Mouse (Mus musculus): ENCODE results near the gene Tmem234. TPM values are rescaled to one million over a fixed set of nuclear protein-coding genes. Genes with fewer than 3 reads are reported as not detected.
A peak's percentile ranks its signal among the peaks of the same experiment; 100 is the strongest.

Tmem234 gene
- polyA plus RNA-seq, 1 experiment from 2014 or later, result 186 TPM

- peak within 1 kb of the TSS; percentile 99 for H3K4me3 ChIP-seq (ENCODE audit: low read length)
- ATAC-seq, result peak; percentile 88
- peaks cover 10% of the 10 kb centered on the region for H3K4me1 ChIP-seq (ENCODE audit: control insufficient read depth, insufficient read depth, low read length)
- WGBS, result under 1% methylated on average over 65 of the region's 65 CpGs
- H3K27me3 ChIP-seq (replicated peaks; ENCODE audit: control insufficient read depth, insufficient read depth, low read length), result no peaks in the 10 kb centered on the region
- no peaks in the 10 kb centered on the region for H3K9me3 ChIP-seq (ENCODE audit: control insufficient read depth, low read length)
- peak within 1 kb of the TSS; percentile 97 for H3K27ac ChIP-seq (ENCODE audit: low read length)
- peak within 1 kb of the TSS; percentile 99 for H3K9ac ChIP-seq (ENCODE audit: low read depth, low read length)
- no peaks in the 10 kb centered on the region for H3K36me3 ChIP-seq (ENCODE audit: control insufficient read depth, insufficient read depth, low read length)
- H3K4me2 ChIP-seq (ENCODE audit: low read depth, low read length), result peak within 1 kb of the TSS; percentile 63
Observed at GRCm38 (mm10) chr4:129672083-129672877, 71.8 kb downstream of the Tmem234 start, which contains the start of gene Kpna6. Gene Kpna6, minus strand, starts transcription at chr4:129672767.

- ATAC-seq, result peak; percentile 47
- no peaks in the 10 kb centered on the region for H3K27me3 ChIP-seq (replicated peaks; ENCODE audit: control insufficient read depth, insufficient read depth, low read length)
- H3K9ac ChIP-seq (ENCODE audit: low read depth, low read length), result peak overlapping the region; percentile 99
- WGBS, result 2% methylated on average over 10 of the region's 10 CpGs
- peaks cover 10% of the 10 kb centered on the region for H3K4me1 ChIP-seq (ENCODE audit: control insufficient read depth, insufficient read depth, low read length)
- no peaks in the 10 kb centered on the region for H3K9me3 ChIP-seq (ENCODE audit: control insufficient read depth, low read length)
- H3K4me3 ChIP-seq (ENCODE audit: low read length), result peak overlapping the region; percentile 99
- H3K4me2 ChIP-seq (ENCODE audit: low read depth, low read length), result peak overlapping the region; percentile 63
- no peaks in the 10 kb centered on the region for H3K36me3 ChIP-seq (ENCODE audit: control insufficient read depth, insufficient read depth, low read length)
- H3K27ac ChIP-seq (ENCODE audit: low read length), result peak overlapping the region; percentile 97
Observed at GRCm38 (mm10) chr4:129672878-129673449, 72.5 kb downstream of the Tmem234 start.

Small RNAs within 50 kb of the gene (microRNA-seq; reads per million reads assigned to microRNA genes)
- not detected for gene Mir8119

Other genes starting within 250 kb of the Tmem234 start
- 13.6 and 14.0 TPM in 2 replicates for gene Zbtb8a, start 222.6 kb upstream of the Tmem234 start, polyA plus RNA-seq (2015; fragmentation: Nextera tagmentation; extraction: Ambion mirVana)
- 1.1 and 1.2 TPM in 2 replicates for gene Zbtb8b, start 159.8 kb upstream of the Tmem234 start, polyA plus RNA-seq (2015; fragmentation: Nextera tagmentation; extraction: Ambion mirVana)
- gene Bsdc1, start 139.1 kb upstream of the Tmem234 start, polyA plus RNA-seq (2015; fragmentation: Nextera tagmentation; extraction: Ambion mirVana), result 24.5 and 24.7 TPM in 2 replicates
- gene Tssk3, start 109.6 kb upstream of the Tmem234 start, polyA plus RNA-seq (2015; fragmentation: Nextera tagmentation; extraction: Ambion mirVana), result not detected in 2 replicates
- not detected in 2 replicates for gene Fam229a, start 109.5 kb upstream of the Tmem234 start, polyA plus RNA-seq (2015; fragmentation: Nextera tagmentation; extraction: Ambion mirVana)
- 289 and 312 TPM in 2 replicates for gene Marcksl1, start 87.1 kb upstream of the Tmem234 start, polyA plus RNA-seq (2015; fragmentation: Nextera tagmentation; extraction: Ambion mirVana)
- gene Hdac1, start 58.0 kb upstream of the Tmem234 start, polyA plus RNA-seq (2015; fragmentation: Nextera tagmentation; extraction: Ambion mirVana), result 196 and 207 TPM in 2 replicates
- gene Lck, start 27.0 kb upstream of the Tmem234 start, polyA plus RNA-seq (2015; fragmentation: Nextera tagmentation; extraction: Ambion mirVana), result 6.1 and 7.9 TPM in 2 replicates
- gene Fam167b, start 22.1 kb upstream of the Tmem234 start, polyA plus RNA-seq (2015; fragmentation: Nextera tagmentation; extraction: Ambion mirVana), result 2.3 and 2.4 TPM in 2 replicates
- 255 and 274 TPM in 2 replicates for gene Eif3i, start within 50 bp of the Tmem234 start, polyA plus RNA-seq (2015; fragmentation: Nextera tagmentation; extraction: Ambion mirVana)
- gene Dcdc2b, start 13.6 kb downstream of the Tmem234 start, polyA plus RNA-seq (2015; fragmentation: Nextera tagmentation; extraction: Ambion mirVana), result 1.6 and 1.7 TPM in 2 replicates
- gene Iqcc, start 18.4 kb downstream of the Tmem234 start, polyA plus RNA-seq (2015; fragmentation: Nextera tagmentation; extraction: Ambion mirVana), result 24.3 and 31.2 TPM in 2 replicates
- 42.7 and 44.6 TPM in 2 replicates for gene Ccdc28b, start 23.3 kb downstream of the Tmem234 start, polyA plus RNA-seq (2015; fragmentation: Nextera tagmentation; extraction: Ambion mirVana)
- 54.9 and 55.7 TPM in 2 replicates for gene Txlna, start 40.4 kb downstream of the Tmem234 start, polyA plus RNA-seq (2015; fragmentation: Nextera tagmentation; extraction: Ambion mirVana)
- gene Kpna6, start 72.1 kb downstream of the Tmem234 start, polyA plus RNA-seq (2015; fragmentation: Nextera tagmentation; extraction: Ambion mirVana), result 14.4 and 15.2 TPM in 2 replicates
- gene Tmem39b, start 96.2 kb downstream of the Tmem234 start, polyA plus RNA-seq (2015; fragmentation: Nextera tagmentation; extraction: Ambion mirVana), result 9.2 and 10.6 TPM in 2 replicates
- 62.2 and 62.6 TPM in 2 replicates for gene Khdrbs1, start 141.6 kb downstream of the Tmem234 start, polyA plus RNA-seq (2015; fragmentation: Nextera tagmentation; extraction: Ambion mirVana)
- gene Ptp4a2, start 210.6 kb downstream of the Tmem234 start, polyA plus RNA-seq (2015; fragmentation: Nextera tagmentation; extraction: Ambion mirVana), result 277 and 289 TPM in 2 replicates

All from intestine, embryonic 16.5 days (tissue).